Mouse (Mus musculus): ENCODE measurements around the gene Ttc25. TPM values are rescaled to one million over a fixed set of nuclear protein-coding genes. Genes with fewer than 3 reads are reported as not detected.
"Not testable (repeated sequence)": the region's sequence is repeated elsewhere in the genome, so short reads cannot be mapped to it uniquely, and the experiment has no call there.

Ttc25 gene
- total RNA-seq, 2 experiments from 2014 or later: 2.2 TPM

GRCm38 (mm10) chr11:100570430-100571201 is 25.2 kb downstream of the Ttc25 start:
- DNase-seq (ENCODE audit: low spot score in 2 of 2): peak; percentile 40 to 59

GRCm38 (mm10) chr11:100571202-100571567 is 25.8 kb downstream of the Ttc25 start:
- DNase-seq (ENCODE audit: low spot score in 2 of 2): no peak

GRCm38 (mm10) chr11:100574188-100574587 is 28.8 kb downstream of the Ttc25 start:
- no peak for DNase-seq (ENCODE audit: low spot score in 2 of 2)

- DNase-seq (ENCODE audit: low spot score in 2 of 2): peak; percentile 55 to 70
Measured at GRCm38 (mm10) chr11:100574708-100575483, 29.5 kb downstream of the Ttc25 start, which contains the start of gene Cnp. Gene Cnp, plus strand, starts transcription at chr11:100574904.

GRCm38 (mm10) chr11:100575484-100575855 is 30.1 kb downstream of the Ttc25 start:
- no peak for DNase-seq (ENCODE audit: low spot score in 2 of 2)

GRCm38 (mm10) chr11:100576256-100576655 is 30.8 kb downstream of the Ttc25 start:
- no peak for DNase-seq (ENCODE audit: low spot score in 2 of 2)

- DNase-seq (ENCODE audit: low spot score in 2 of 2): no peak
Measured at GRCm38 (mm10) chr11:100577852-100578599, 32.6 kb downstream of the Ttc25 start.

- DNase-seq (ENCODE audit: low spot score in 2 of 2): no peak
Measured at GRCm38 (mm10) chr11:100579116-100579799, 33.9 kb downstream of the Ttc25 start.

- no peak for DNase-seq (ENCODE audit: low spot score in 2 of 2)
Measured at GRCm38 (mm10) chr11:100580275-100580674, 34.9 kb downstream of the Ttc25 start.

GRCm38 (mm10) chr11:100581756-100582155 is 36.3 kb downstream of the Ttc25 start:
- DNase-seq (ENCODE audit: low spot score in 2 of 2): no peak

- not testable (repeated sequence) for DNase-seq (ENCODE audit: low spot score in 2 of 2)
Measured at GRCm38 (mm10) chr11:100582413-100582812, 37.0 kb downstream of the Ttc25 start.

GRCm38 (mm10) chr11:100582836-100583235 is 37.4 kb downstream of the Ttc25 start:
- no peak for DNase-seq (ENCODE audit: low spot score in 2 of 2)

GRCm38 (mm10) chr11:100584561-100584961 is 39.2 kb downstream of the Ttc25 start:
- DNase-seq (ENCODE audit: low spot score in 2 of 2): no peak

GRCm38 (mm10) chr11:100585148-100585547 is 39.7 kb downstream of the Ttc25 start:
- no peak for DNase-seq (ENCODE audit: low spot score in 2 of 2)

GRCm38 (mm10) chr11:100588462-100588861 is 43.1 kb downstream of the Ttc25 start:
- no peak for DNase-seq (ENCODE audit: low spot score in 2 of 2)

- no peak for DNase-seq (ENCODE audit: low spot score in 2 of 2)
Measured at GRCm38 (mm10) chr11:100592346-100593046, 47.1 kb downstream of the Ttc25 start.

- DNase-seq (ENCODE audit: low spot score in 2 of 2): no peak
Measured at GRCm38 (mm10) chr11:100594608-100595007, 49.2 kb downstream of the Ttc25 start.

- DNase-seq (ENCODE audit: low spot score in 2 of 2): no peak
Measured at GRCm38 (mm10) chr11:100595533-100595932, 50.1 kb downstream of the Ttc25 start.

- DNase-seq (ENCODE audit: low spot score in 2 of 2): no peak
Measured at GRCm38 (mm10) chr11:100598074-100598473, 52.7 kb downstream of the Ttc25 start.

- no peak for DNase-seq (ENCODE audit: low spot score in 2 of 2)
Measured at GRCm38 (mm10) chr11:100601372-100601771, 56.0 kb downstream of the Ttc25 start.
